Mouse (Mus musculus) CH12.LX (cell line): ENCODE results near the gene Gpr107.

ENCODE experiments used
- CHD2 ChIP-seq: IDR thresholded peaks from 2 replicates; pipeline ENCODE4 v1.6.1; 2011; ENCODE audit warnings: low read length, improper control_type of control experiment
- CTCF ChIP-seq, 2 experiments: IDR thresholded peaks in 1 of 2; conservative IDR thresholded peaks in 1 of 2; 2 replicates each; pipeline ENCODE4 v1.5.1; 2011 to 2012; ENCODE audit warnings: low read depth in 2 of 2, low read length in 2 of 2, improper control_type of control experiment in 1 of 2, inconsistent platforms in 1 of 2, mild to moderate bottlenecking in 1 of 2, moderate library complexity in 1 of 2
- E2F4 ChIP-seq: IDR thresholded peaks from 2 replicates; pipeline ENCODE4 v1.6.1; 2011; ENCODE audit warnings: low read depth, low read length, improper control_type of control experiment; ENCODE audit not compliant: insufficient replicate concordance
- ETS1 ChIP-seq: conservative IDR thresholded peaks from 2 replicates; pipeline ENCODE4 v1.6.1; 2012; ENCODE audit warnings: low read depth, mild to moderate bottlenecking, inconsistent platforms, low read length, improper control_type of control experiment, moderate library complexity
- MXI1 ChIP-seq: IDR thresholded peaks from 2 replicates; pipeline ENCODE4 v1.6.1; 2011; ENCODE audit warnings: mild to moderate bottlenecking, low read depth, low read length, improper control_type of control experiment
- POLR2A ChIP-seq: IDR thresholded peaks from 2 replicates; pipeline ENCODE4 v1.6.1; 2011; ENCODE audit warnings: low read depth, mild to moderate bottlenecking, improper control_type of control experiment, low read length
- TCF12 ChIP-seq: IDR thresholded peaks from 2 replicates; pipeline ENCODE4 v1.6.1; 2014; ENCODE audit warnings: low read depth, mild to moderate bottlenecking, inconsistent platforms, low read length, improper control_type of control experiment
- ZKSCAN1 ChIP-seq: IDR thresholded peaks from 2 replicates; pipeline ENCODE4 v1.6.1; 2012; ENCODE audit warnings: low read depth, inconsistent platforms, low read length, improper control_type of control experiment, borderline replicate concordance

DNA sequence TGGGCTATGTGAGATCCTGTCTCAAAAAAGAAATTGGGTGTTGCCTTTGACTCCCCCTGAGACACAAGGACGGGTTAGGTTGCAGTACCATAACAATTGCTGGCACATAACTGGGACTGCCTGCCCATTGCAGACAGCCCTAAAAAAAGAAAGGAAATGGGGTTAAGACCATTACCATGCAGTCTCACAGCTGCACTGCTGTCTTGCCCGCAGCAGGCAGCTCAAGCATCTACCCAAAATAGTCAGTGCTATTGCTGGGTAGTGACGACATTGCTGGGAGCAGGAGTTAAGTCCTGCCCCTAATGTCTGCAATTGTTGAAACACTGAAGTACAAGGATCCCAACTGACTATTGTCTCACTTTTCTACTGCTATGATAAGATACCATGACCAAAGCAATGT, 37.5 kb downstream of the Gpr107 start:
- no peak for TF ChIP-seq ETS1
- TF ChIP-seq CHD2: no peak
- TF ChIP-seq CTCF (conservative IDR thresholded peaks at IDR 0.05 in 1 of 2, IDR thresholded peaks at IDR 0.05 in 1 of 2; ENCODE audit: low read depth in 2 of 2, low read length in 2 of 2): no peak
- no peak for TF ChIP-seq E2F4
- no peak for TF ChIP-seq POLR2A
- no peak for TF ChIP-seq MXI1
- no peak for TF ChIP-seq ZKSCAN1
- TF ChIP-seq TCF12: no peak
